Mouse (Mus musculus): Measurements from ENCODE around the gene Cda.

DNA sequence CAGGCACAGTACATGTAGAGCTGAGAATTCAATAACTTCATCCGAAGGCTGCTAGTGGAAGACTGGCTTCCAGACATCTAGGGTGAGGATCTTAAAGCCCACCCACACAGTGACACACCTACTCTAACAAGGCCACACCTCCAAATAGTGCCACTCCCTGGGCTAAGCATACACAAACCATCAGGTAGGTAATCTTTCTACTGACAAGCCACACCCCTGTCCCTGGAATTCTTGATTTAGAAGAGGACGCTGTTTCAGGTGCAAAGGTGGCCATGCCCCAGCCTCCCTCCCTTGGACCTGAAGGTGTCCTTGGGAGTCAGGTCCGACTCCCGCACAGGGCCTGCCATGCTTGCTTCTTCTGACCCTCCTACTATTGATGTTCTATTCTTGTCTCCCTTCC lies 34.7 kb downstream of the Cda start:
- TF ChIP-seq CTCF (IDR thresholded peaks at IDR 0.05; ENCODE audit: low read depth) (no peak), EP300 (IDR thresholded peaks at IDR 0.05; ENCODE audit: low read depth) (no peak)
